Mouse (Mus musculus) hindbrain, postnatal 0 days (tissue): ENCODE data around the gene Xrcc3. TPM values are rescaled to one million over a fixed set of nuclear protein-coding genes. Genes with fewer than 3 reads are reported as not detected.

Source experiments
- ATAC-seq: fragments of 200-750 bp; cut with Nextera tagmentation; 2 replicates; pipeline ENCODE4 v1.8.0; 2017; ENCODE audit warnings: mild to moderate bottlenecking, moderate TSS enrichment, moderate library complexity
- DNase-seq: peaks from one replicate; pipeline ENCODE4 v3.0.0-alpha.2; 2015; ENCODE audit warnings: low spot score
- H3K27ac ChIP-seq: fragments of 300-500 bp; sonication (generic); 2 replicates; pipeline ENCODE4 v1.5.1; 2014; ENCODE audit warnings: mild to moderate bottlenecking
- H3K27me3 ChIP-seq: fragments of 300-500 bp; sonication (generic); 2 replicates; pipeline ENCODE4 v1.6.1; 2014; ENCODE audit warnings: low read length, mixed read lengths; ENCODE audit not compliant: insufficient read depth
- H3K36me3 ChIP-seq: fragments of 300-500 bp; sonication (generic); 2 replicates; pipeline ENCODE4 v1.6.1; 2014; ENCODE audit warnings: low read length, mixed read lengths; ENCODE audit not compliant: insufficient read depth
- H3K4me1 ChIP-seq: fragments of 300-500 bp; sonication (generic); 2 replicates; pipeline ENCODE4 v1.6.1; 2014; ENCODE audit warnings: antibody characterized with exemption, low read length, mixed read lengths; ENCODE audit not compliant: insufficient read depth
- H3K4me2 ChIP-seq: fragments of 300-500 bp; sonication (generic); 2 replicates; pipeline ENCODE4 v1.6.1; 2014; ENCODE audit warnings: low read depth, mild to moderate bottlenecking, low read length, moderate library complexity, mixed read lengths
- H3K4me3 ChIP-seq: fragments of 300-500 bp; sonication (generic); 2 replicates; pipeline ENCODE4 v1.5.1; 2014; ENCODE audit warnings: low read length
- H3K9ac ChIP-seq: fragments of 300-500 bp; sonication (generic); replicated peaks from 2 replicates; pipeline ENCODE4 v1.6.1; 2014; ENCODE audit warnings: mild to moderate bottlenecking, low read length, moderate library complexity, mixed read lengths
- H3K9me3 ChIP-seq: fragments of 300-500 bp; sonication (generic); 2 replicates; pipeline ENCODE4 v1.6.1; 2016; ENCODE audit warnings: low read length, mixed read lengths
- CTCF ChIP-seq: IDR thresholded peaks from 2 replicates; pipeline ENCODE4 v1.5.1; 2016; ENCODE audit warnings: antibody characterized with exemption, control low read depth, low read depth
- WGBS: fragments of 180-500 bp; shearing (Covaris S2); extraction: QIAGEN DNeasy Blood & Tissue Kit; methylation state at CpG from one replicate; pipeline ENCODE4 v1.1.7; 2014; 5-methylcytosine and 5-hydroxymethylcytosine counted together
- polyA plus RNA-seq: library from polyadenylated mRNA; unstranded; fragments of >200 nt; fragmentation: Nextera tagmentation; extraction: Ambion mirVana; gene quantifications from 2 replicates; pipeline ENCODE4 v1.2.1, GENCODE M21; 2015
- total RNA-seq: library from RNA; depleted of rRNA; stranded (reverse); fragments of >200 nt; gene quantifications from 2 replicates; pipeline ENCODE4 v1.2.3, GENCODE M21; 2014

The Xrcc3 gene
- total and polyA plus RNA-seq, 2 experiments from 2014 or later = 2.7 to 16.8 TPM

- TF ChIP-seq CTCF = no peak
- H3K4me2 ChIP-seq = no peak overlapping the region
- ATAC-seq (no peak), DNase-seq (peak; percentile 11)
- H3K4me1 ChIP-seq = peaks cover 21% of the 10 kb centered on the region; the same call in 1 of the 2 replicates
- no peaks in the 10 kb centered on the region for H3K27me3 ChIP-seq
- H3K27ac ChIP-seq = peak overlapping the region; percentile 65
- no peak overlapping the region for H3K9ac ChIP-seq
- WGBS = 42% methylated on average over 9 of the region's 9 CpGs
- no peaks in the 10 kb centered on the region for H3K9me3 ChIP-seq
- H3K4me3 ChIP-seq = no peak overlapping the region
- peaks cover 25% of the 10 kb centered on the region for H3K36me3 ChIP-seq
Observed at GRCm38 (mm10) chr12:111769816-111770577, 43.7 kb downstream of the Xrcc3 start.

GRCm38 (mm10) chr12:111769306-111769705 is 44.4 kb downstream of the Xrcc3 start:
- Histone ChIP-seq H3K4me3 (no peak overlapping the region), H3K4me1 (peaks cover 21% of the 10 kb centered on the region; the same call in 1 of the 2 replicates), H3K27me3 (no peaks in the 10 kb centered on the region), H3K9ac (no peak overlapping the region), H3K9me3 (no peaks in the 10 kb centered on the region), H3K27ac (peak overlapping the region; percentile 65), H3K4me2 (no peak overlapping the region), H3K36me3 (peaks cover 18% of the 10 kb centered on the region; the same call in 1 of the 2 replicates)
- 25% methylated on average over 10 of the region's 10 CpGs for WGBS
- ATAC-seq = peak; percentile 31; the same call in 1 of the 2 replicates
- TF ChIP-seq CTCF = peak; percentile 53
- DNase-seq = peak; percentile 82

- H3K4me1 ChIP-seq = peaks cover 21% of the 10 kb centered on the region; the same call in 1 of the 2 replicates
- no peak for ATAC-seq
- WGBS = 85% methylated on average over 10 of the region's 10 CpGs
Observed at GRCm38 (mm10) chr12:111768322-111768928, 45.2 kb downstream of the Xrcc3 start.

GRCm38 (mm10) chr12:111766313-111767236 is 47.1 kb downstream of the Xrcc3 start:
- WGBS = 16% methylated on average over 16 of the region's 16 CpGs
- H3K36me3 ChIP-seq = no peaks in the 10 kb centered on the region
- H3K4me3 ChIP-seq = no peak overlapping the region
- H3K4me2 ChIP-seq = peak overlapping the region; percentile 30
- H3K9ac ChIP-seq = no peak overlapping the region
- peak overlapping the region; percentile 50; the same call in 1 of the 2 replicates for H3K27ac ChIP-seq
- no peaks in the 10 kb centered on the region for H3K27me3 ChIP-seq
- TF ChIP-seq CTCF = no peak
- peaks cover 26% of the 10 kb centered on the region; the same call in 1 of the 2 replicates for H3K4me1 ChIP-seq
- ATAC-seq (peak; percentile 37; the same call in 1 of the 2 replicates), DNase-seq (peak; percentile 9)
- no peaks in the 10 kb centered on the region for H3K9me3 ChIP-seq

More at GRCm38 (mm10) chr12:111768322-111768928, 45.2 kb downstream of the Xrcc3 start:
- no peak for DNase-seq
- no peak for TF ChIP-seq CTCF
- no peak overlapping the region for H3K4me2 ChIP-seq
- H3K27ac ChIP-seq = no peak overlapping the region
- no peaks in the 10 kb centered on the region for H3K9me3 ChIP-seq
- H3K4me3 ChIP-seq = no peak overlapping the region
- peaks cover 9% of the 10 kb centered on the region; the same call in 1 of the 2 replicates for H3K36me3 ChIP-seq
- H3K27me3 ChIP-seq = no peaks in the 10 kb centered on the region
- no peak overlapping the region for H3K9ac ChIP-seq

GRCm38 (mm10) chr12:111762620-111763280 is 50.9 kb downstream of the Xrcc3 start:
- H3K27me3 ChIP-seq = no peaks in the 10 kb centered on the region
- DNase-seq = no peak
- H3K4me1 ChIP-seq = peaks cover 38% of the 10 kb centered on the region
- no peak overlapping the region for H3K9ac ChIP-seq
- H3K4me3 ChIP-seq = no peak overlapping the region
- no peak for ATAC-seq
- H3K36me3 ChIP-seq = no peaks in the 10 kb centered on the region
- no peaks in the 10 kb centered on the region for H3K9me3 ChIP-seq
- H3K27ac ChIP-seq = no peak overlapping the region
- no peak for TF ChIP-seq CTCF
- no peak overlapping the region for H3K4me2 ChIP-seq
- 90% methylated on average over 13 of the region's 13 CpGs for WGBS
